Mouse (Mus musculus) monocyte, adult 5-6 weeks (primary cell): ENCODE results near the gene Kif6. TPM values are rescaled to one million over a fixed set of nuclear protein-coding genes. Genes with fewer than 3 reads are reported as not detected.

Source experiments
- ATAC-seq: fragments of 153-309, 156-312 bp; replicated peaks from 2 replicates; pipeline ENCODE4 v1.8.0; 2017; ENCODE audit warnings: mild to moderate bottlenecking; ENCODE audit not compliant: low TSS enrichment, insufficient number of reproducible peaks, severe bottlenecking, poor library complexity, low FRiP score
- total RNA-seq: library from RNA; stranded (forward); fragments of 200-1000, 200-491, 200-594 nt; gene quantifications from 3 replicates; pipeline ENCODE4 v1.2.3, GENCODE M21; 2017

Gene Kif6
- total RNA-seq, 1 experiment from 2014 or later, result not detected

GRCm38 (mm10) chr17:49652357-49652756 lies 37.4 kb downstream of the Kif6 start:
- ATAC-seq, result no peak

GRCm38 (mm10) chr17:49652800-49653199 lies 37.9 kb downstream of the Kif6 start:
- no peak for ATAC-seq

GRCm38 (mm10) chr17:49661626-49662025 lies 46.7 kb downstream of the Kif6 start:
- ATAC-seq, result no peak

GRCm38 (mm10) chr17:49666728-49667127 lies 51.8 kb downstream of the Kif6 start:
- ATAC-seq, result no peak

- ATAC-seq, result no peak
Observed at GRCm38 (mm10) chr17:49668296-49668695, 53.4 kb downstream of the Kif6 start.

GRCm38 (mm10) chr17:49671921-49672339 lies 57.0 kb downstream of the Kif6 start:
- ATAC-seq, result no peak

GRCm38 (mm10) chr17:49672421-49672820 lies 57.5 kb downstream of the Kif6 start:
- ATAC-seq, result no peak

- ATAC-seq, result no peak
Observed at GRCm38 (mm10) chr17:49675629-49676028, 60.7 kb downstream of the Kif6 start.

GRCm38 (mm10) chr17:49681410-49681809 lies 66.5 kb downstream of the Kif6 start:
- ATAC-seq, result no peak

- no peak for ATAC-seq
Observed at GRCm38 (mm10) chr17:49684146-49684545, 69.2 kb downstream of the Kif6 start.

GRCm38 (mm10) chr17:49690607-49691454 lies 75.9 kb downstream of the Kif6 start:
- no peak for ATAC-seq

- no peak for ATAC-seq
Observed at GRCm38 (mm10) chr17:49691455-49691805, 76.5 kb downstream of the Kif6 start.

GRCm38 (mm10) chr17:49693206-49693605 lies 78.3 kb downstream of the Kif6 start:
- ATAC-seq, result no peak

- ATAC-seq, result no peak
Observed at GRCm38 (mm10) chr17:49697220-49697619, 82.3 kb downstream of the Kif6 start.

GRCm38 (mm10) chr17:49703492-49704249 lies 88.7 kb downstream of the Kif6 start:
- no peak for ATAC-seq

GRCm38 (mm10) chr17:49709192-49709591 lies 94.3 kb downstream of the Kif6 start:
- no peak for ATAC-seq

GRCm38 (mm10) chr17:49710101-49710630 lies 95.2 kb downstream of the Kif6 start:
- ATAC-seq, result no peak

- ATAC-seq, result no peak
Observed at GRCm38 (mm10) chr17:49726206-49726605, 111.3 kb downstream of the Kif6 start.

GRCm38 (mm10) chr17:49726976-49727375 lies 112.0 kb downstream of the Kif6 start:
- no peak for ATAC-seq
